Mouse (Mus musculus) neural tube, embryonic 11.5 days (tissue): ENCODE measurements at regions not wholly inside any gene's neighbourhood (a gene's known extent, or its start where the extent isn't known, plus 50 kb on each side); places are given as distances from the start of the nearest gene placed in this dataset.

Experiments
- ATAC-seq: fragments of 200-750 bp; cut with Nextera tagmentation; 2 replicates; pipeline ENCODE4 v1.8.0; 2017; ENCODE audit warnings: moderate number of reproducible peaks, mild to moderate bottlenecking, moderate TSS enrichment, moderate library complexity; ENCODE audit not compliant: insufficient read depth, low FRiP score, low TSS enrichment
- DNase-seq: peaks from one replicate; pipeline ENCODE4 v3.0.0-alpha.2; 2015; ENCODE audit warnings: low spot score
- H3K27ac ChIP-seq: fragments of 300-500 bp; sonication (generic); 2 replicates; pipeline ENCODE4 v1.5.1; 2014; ENCODE audit warnings: low read depth, mild to moderate bottlenecking, low read length
- H3K27me3 ChIP-seq: fragments of 300-500 bp; sonication (generic); 2 replicates; pipeline ENCODE4 v1.6.1; 2014; ENCODE audit warnings: mild to moderate bottlenecking, low read length, mixed read lengths; ENCODE audit not compliant: control insufficient read depth, insufficient read depth
- H3K36me3 ChIP-seq: fragments of 300-500 bp; sonication (generic); 2 replicates; pipeline ENCODE4 v1.6.1; 2014; ENCODE audit warnings: mild to moderate bottlenecking, low read length, moderate library complexity, mixed read lengths; ENCODE audit not compliant: control insufficient read depth, insufficient read depth
- H3K4me1 ChIP-seq: fragments of 300-500 bp; sonication (generic); 2 replicates; pipeline ENCODE4 v1.6.1; 2014; ENCODE audit warnings: low read length, mixed read lengths; ENCODE audit not compliant: control insufficient read depth, insufficient read depth
- H3K4me2 ChIP-seq: fragments of 300-500 bp; sonication (generic); 2 replicates; pipeline ENCODE4 v1.6.1; 2014; ENCODE audit warnings: low read depth, mild to moderate bottlenecking, moderate library complexity
- H3K4me3 ChIP-seq: fragments of 300-500 bp; sonication (generic); 2 replicates; pipeline ENCODE4 v1.5.1; 2014; ENCODE audit warnings: low read depth, low read length
- H3K9ac ChIP-seq: fragments of 300-500 bp; sonication (generic); 2 replicates; pipeline ENCODE4 v1.6.1; 2014; ENCODE audit warnings: mild to moderate bottlenecking, low read length
- H3K9me3 ChIP-seq: fragments of 300-500 bp; sonication (generic); 2 replicates; pipeline ENCODE4 v1.6.1; 2016; ENCODE audit warnings: low read length; ENCODE audit not compliant: control insufficient read depth
- WGBS: fragments of 180-500 bp; shearing (Covaris S2); extraction: QIAGEN DNeasy Blood & Tissue Kit; methylation state at CpG from one replicate; pipeline ENCODE4 v1.1.7; 2014; 5-methylcytosine and 5-hydroxymethylcytosine counted together

GRCm38 (mm10) chr16:30185707-30186106 lies 81.6 kb downstream of the Cpn2 start:
- no peak for ATAC-seq
- H3K4me3 ChIP-seq: no peak overlapping the region
- H3K36me3 ChIP-seq: no peaks in the 10 kb centered on the region
- WGBS: 61% methylated on average over 7 of the region's 7 CpGs
- H3K27me3 ChIP-seq: peaks cover 5% of the 10 kb centered on the region; the same call in 1 of the 2 replicates
- peaks cover 24% of the 10 kb centered on the region for H3K4me1 ChIP-seq
- no peak overlapping the region for H3K4me2 ChIP-seq
- no peak for DNase-seq
- H3K9ac ChIP-seq: no peak overlapping the region
- H3K27ac ChIP-seq: peak overlapping the region; percentile 39; the same call in 1 of the 2 replicates
- no peaks in the 10 kb centered on the region for H3K9me3 ChIP-seq

GRCm38 (mm10) chr16:30186201-30186700 lies 81.0 kb downstream of the Cpn2 start:
- no peak overlapping the region for H3K4me2 ChIP-seq
- peaks cover 5% of the 10 kb centered on the region; the same call in 1 of the 2 replicates for H3K27me3 ChIP-seq
- 51% methylated on average over 15 of the region's 15 CpGs for WGBS
- DNase-seq (no peak), ATAC-seq (no peak)
- peaks cover 24% of the 10 kb centered on the region for H3K4me1 ChIP-seq
- H3K36me3 ChIP-seq: no peaks in the 10 kb centered on the region
- no peak overlapping the region for H3K9ac ChIP-seq
- peak overlapping the region; percentile 39; the same call in 1 of the 2 replicates for H3K27ac ChIP-seq
- H3K9me3 ChIP-seq: no peaks in the 10 kb centered on the region
- no peak overlapping the region for H3K4me3 ChIP-seq

- Histone ChIP-seq H3K4me3 (no peak overlapping the region), H3K9me3 (no peaks in the 10 kb centered on the region), H3K36me3 (no peaks in the 10 kb centered on the region), H3K27me3 (peaks cover 5% of the 10 kb centered on the region; the same call in 1 of the 2 replicates), H3K4me1 (peaks cover 24% of the 10 kb centered on the region), H3K9ac (no peak overlapping the region), H3K27ac (no peak overlapping the region), H3K4me2 (no peak overlapping the region)
- no peak for DNase-seq
- 75% methylated on average over 10 of the region's 10 CpGs for WGBS
- no peak for ATAC-seq
These were observed 80.5 kb downstream of the Cpn2 start for GRCm38 (mm10) chr16:30186701-30187270.

DNA sequence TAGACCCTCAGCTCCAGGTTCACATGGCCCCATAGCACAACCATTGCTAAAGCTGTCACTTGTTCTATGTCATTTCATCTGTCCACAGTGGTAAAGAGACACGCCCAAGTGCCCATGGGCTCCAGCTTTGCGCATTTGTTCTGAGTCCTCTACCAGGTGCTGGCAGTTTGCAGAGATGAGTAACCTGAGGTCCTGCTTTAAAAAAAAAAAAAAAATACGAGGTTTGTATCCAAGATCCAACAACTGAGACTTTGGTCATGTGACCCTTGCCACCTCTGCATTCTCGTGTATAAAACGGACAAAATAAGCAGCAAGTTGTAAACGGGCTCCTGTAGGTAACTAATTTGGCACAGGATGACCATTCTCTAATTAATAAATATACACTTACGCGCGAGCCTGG lies 79.9 kb downstream of the Cpn2 start:
- DNase-seq: no peak

GRCm38 (mm10) chr16:30187907-30188414 lies 79.3 kb downstream of the Cpn2 start:
- H3K27ac ChIP-seq: no peak overlapping the region
- H3K36me3 ChIP-seq: no peaks in the 10 kb centered on the region
- H3K27me3 ChIP-seq: peaks cover 10% of the 10 kb centered on the region; the same call in 1 of the 2 replicates
- ATAC-seq: peak; percentile 76
- under 1% methylated on average over 26 of the region's 26 CpGs for WGBS
- H3K4me2 ChIP-seq: peak overlapping the region; percentile 60
- H3K4me1 ChIP-seq: peaks cover 24% of the 10 kb centered on the region
- no peaks in the 10 kb centered on the region for H3K9me3 ChIP-seq
- DNase-seq: peak; percentile 87
- peak overlapping the region; percentile 27 for H3K4me3 ChIP-seq
- peak overlapping the region; percentile 57 for H3K9ac ChIP-seq

More for the DNA sequence above, 79.9 kb downstream of the Cpn2 start:
- H3K9me3 ChIP-seq: no peaks in the 10 kb centered on the region
- H3K9ac ChIP-seq: peak overlapping the region; percentile 57; the same call in 1 of the 2 replicates
- H3K4me3 ChIP-seq: no peak overlapping the region
- no peak for ATAC-seq
- 57% methylated on average over 9 of the region's 9 CpGs for WGBS
- no peak overlapping the region for H3K27ac ChIP-seq
- H3K4me1 ChIP-seq: peaks cover 24% of the 10 kb centered on the region
- peaks cover 5% of the 10 kb centered on the region; the same call in 1 of the 2 replicates for H3K27me3 ChIP-seq
- H3K4me2 ChIP-seq: peak overlapping the region; percentile 60
- H3K36me3 ChIP-seq: no peaks in the 10 kb centered on the region

DNA sequence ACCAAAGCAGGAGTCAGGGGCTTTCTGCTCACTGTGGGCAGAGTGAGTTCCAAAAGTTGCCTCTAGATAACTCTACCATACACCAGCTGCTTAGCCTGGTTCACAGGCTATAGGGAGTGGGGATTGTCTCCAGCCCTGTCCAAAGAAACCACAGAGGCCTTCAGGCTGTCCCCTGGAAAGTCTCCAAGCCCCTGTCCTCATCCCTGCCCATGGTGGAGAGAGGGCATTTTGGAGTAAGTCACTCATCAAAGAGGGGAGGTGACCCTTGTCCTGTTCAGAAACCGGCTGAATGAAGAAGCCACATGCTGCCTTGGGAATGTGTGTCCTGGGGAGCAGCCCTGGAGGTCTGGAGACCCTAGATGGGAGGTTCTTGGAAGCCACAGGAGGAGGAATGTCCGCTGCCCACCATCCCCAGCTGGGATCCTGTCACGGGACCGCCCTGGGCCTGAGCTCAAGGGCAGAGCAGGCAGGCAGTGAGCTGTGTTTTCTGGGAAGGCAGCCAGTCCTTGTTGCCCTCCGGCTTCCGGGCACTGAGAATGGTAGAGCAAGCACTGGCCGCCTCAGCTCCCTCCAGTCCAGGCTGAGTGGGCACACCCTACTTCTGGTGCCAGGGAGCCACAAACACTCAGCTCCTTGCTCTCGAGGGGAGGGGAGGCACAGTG lies 78.4 kb downstream of the Cpn2 start:
- ATAC-seq (no peak), DNase-seq (no peak)
- Histone ChIP-seq H3K9ac (no peak overlapping the region), H3K27me3 (peaks cover 10% of the 10 kb centered on the region; the same call in 1 of the 2 replicates), H3K9me3 (no peaks in the 10 kb centered on the region), H3K36me3 (no peaks in the 10 kb centered on the region), H3K4me1 (peaks cover 24% of the 10 kb centered on the region), H3K27ac (no peak overlapping the region), H3K4me3 (no peak overlapping the region), H3K4me2 (no peak overlapping the region)
- WGBS: 72% methylated on average over 8 of the region's 8 CpGs

DNA sequence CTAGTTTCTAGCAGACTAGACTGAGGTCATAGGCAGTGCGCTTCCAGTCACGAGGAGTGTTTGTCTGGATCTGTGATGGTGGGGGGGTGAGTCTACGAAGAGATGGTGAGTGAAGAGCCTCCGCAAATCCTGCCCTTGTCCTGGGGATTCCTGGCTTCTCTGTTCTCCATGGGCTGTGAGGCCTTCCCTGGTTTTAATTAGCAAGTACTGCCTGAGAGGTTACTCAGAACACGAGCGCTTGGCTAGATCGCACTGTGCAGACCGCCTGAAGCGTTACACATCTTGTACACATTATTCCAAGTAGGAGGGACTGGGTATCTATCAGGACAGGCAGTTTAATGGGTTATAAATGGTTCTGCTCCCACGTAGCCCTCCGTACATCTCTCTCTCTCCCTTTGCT lies 76.9 kb downstream of the Cpn2 start:
- Histone ChIP-seq H3K36me3 (no peaks in the 10 kb centered on the region), H3K27me3 (peaks cover 10% of the 10 kb centered on the region; the same call in 1 of the 2 replicates), H3K4me1 (peaks cover 13% of the 10 kb centered on the region), H3K4me2 (no peak overlapping the region), H3K9ac (no peak overlapping the region), H3K27ac (no peak overlapping the region), H3K4me3 (no peak overlapping the region), H3K9me3 (no peaks in the 10 kb centered on the region)
- 58% methylated on average over 11 of the region's 11 CpGs for WGBS
- ATAC-seq (no peak), DNase-seq (no peak)

DNA sequence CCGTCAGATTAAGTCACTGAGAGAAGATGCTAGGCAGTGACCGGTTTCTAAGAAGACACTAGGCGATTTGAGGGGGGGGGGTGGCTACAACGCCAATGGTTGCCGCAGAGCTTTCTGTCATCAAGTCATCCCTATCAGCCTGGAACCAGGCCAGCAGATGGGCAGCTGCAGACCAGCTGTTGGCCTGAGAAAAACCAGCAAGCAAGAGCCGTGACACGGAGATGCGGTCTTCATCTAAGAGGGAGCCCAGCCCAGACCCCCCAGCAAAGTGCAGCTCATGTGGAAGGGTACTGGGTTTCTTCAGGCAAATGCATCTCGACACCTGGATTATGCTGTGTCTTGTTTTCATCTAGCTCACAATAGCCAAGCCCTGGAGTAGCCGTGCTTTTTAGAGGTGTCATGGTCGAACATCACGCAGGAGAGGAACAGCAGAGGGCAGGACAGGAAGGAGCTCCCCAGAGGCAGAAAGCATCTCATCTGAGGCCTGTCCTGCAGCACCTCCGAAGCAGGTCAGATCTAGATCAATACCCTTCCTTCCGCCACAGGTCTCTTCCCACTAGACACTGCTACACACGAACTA lies 76.3 kb downstream of the Cpn2 start:
- peaks cover 10% of the 10 kb centered on the region; the same call in 1 of the 2 replicates for H3K27me3 ChIP-seq
- H3K9me3 ChIP-seq: no peaks in the 10 kb centered on the region
- no peak for DNase-seq
- no peak overlapping the region for H3K4me3 ChIP-seq
- WGBS: 61% methylated on average over 15 of the region's 15 CpGs
- no peaks in the 10 kb centered on the region for H3K36me3 ChIP-seq
- no peak overlapping the region for H3K4me2 ChIP-seq
- H3K27ac ChIP-seq: no peak overlapping the region
- no peak for ATAC-seq
- H3K9ac ChIP-seq: no peak overlapping the region
- H3K4me1 ChIP-seq: peaks cover 10% of the 10 kb centered on the region
